ENCODE assay signal across 22 mouse cellular contexts in genomic region chr1:191211096-191211495, GRCm38 (mm10). TPM values are rescaled to one million over a fixed set of nuclear protein-coding genes. Genes with fewer than 3 reads are reported as not detected.
"Had no signal": no experiment of that assay in that cellular context is flagged by ENCODE, and none has a peak within 500 bp of the region (broad histone marks: within the 10 kb centered on the region; RNA-seq: fewer than 3 reads in every experiment).

No protein-coding gene starts in this region.

- H3K9ac ChIP-seq: liver, embryonic 13.5 days; liver, embryonic 15.5 days; liver, postnatal 0 days; midbrain, embryonic 15.5 days; neural tube, embryonic 12.5 days; stomach, embryonic 15.5 days had no signal

- H3K27ac ChIP-seq: liver, embryonic 13.5 days; liver, embryonic 15.5 days; macrophage; midbrain, embryonic 15.5 days; neural tube, embryonic 12.5 days; stomach, embryonic 15.5 days; stomach, postnatal 0 days had no signal

- H3K4me3 ChIP-seq: liver, embryonic 13.5 days; liver, embryonic 15.5 days; megakaryocyte, embryonic 14.5 days; midbrain, embryonic 15.5 days; neural tube, embryonic 12.5 days; stomach, embryonic 15.5 days had no signal

- H3K4me1 ChIP-seq: liver, embryonic 13.5 days; liver, embryonic 15.5 days; neural tube, embryonic 12.5 days had no signal

- H3K27me3 ChIP-seq: midbrain, embryonic 15.5 days; stomach, embryonic 15.5 days had no signal

- H3K4me2 ChIP-seq: liver, embryonic 13.5 days; liver, embryonic 15.5 days; midbrain, embryonic 15.5 days; neural tube, embryonic 12.5 days; stomach, embryonic 15.5 days had no signal

- H3K36me3 ChIP-seq: liver, embryonic 13.5 days; liver, embryonic 15.5 days; midbrain, embryonic 15.5 days; neural tube, embryonic 12.5 days; stomach, embryonic 15.5 days had no signal

- H3K9me3 ChIP-seq: liver, embryonic 13.5 days; liver, embryonic 15.5 days; midbrain, embryonic 15.5 days; neural tube, embryonic 12.5 days; stomach, embryonic 15.5 days had no signal

- ATAC-seq: liver, postnatal 0 days; midbrain, embryonic 15.5 days had no signal

- DNase-seq: liver, embryonic 13.5 days; liver, postnatal 0 days; lung, adult 2 months; lung, postnatal 10 days; lung, postnatal 36 days; right cerebral cortex, postnatal 14 days; thymus, adult 2 months; thymus, postnatal 25 days; thymus, postnatal 4 days had no signal

RNA-seq across cellular contexts. Expression of gene Atf3, which starts 6.7 kb away (rescaled TPM):
- polyA plus RNA-seq: testis, adult 2 months had no signal

RNA-seq across cellular contexts. Expression of gene Fam71a, which starts 46.5 kb away (rescaled TPM):
- polyA plus RNA-seq: liver, embryonic 13.5 days; liver, embryonic 15.5 days; liver, postnatal 0 days; lung, adult 2 months; lung, embryonic 16.5 days; macrophage; midbrain, embryonic 15.5 days; midbrain, postnatal 0 days; neural tube, embryonic 12.5 days; neural tube, embryonic 14.5 days; spleen, adult 2 months; stomach, embryonic 15.5 days; stomach, postnatal 0 days; thymus, adult 2 months; urinary bladder, adult 2 months had no signal
